Mouse (Mus musculus) kidney, postnatal 0 days (tissue): ENCODE data around the gene Elovl5. TPM values are rescaled to one million over a fixed set of nuclear protein-coding genes. Genes with fewer than 3 reads are reported as not detected.
A peak's percentile ranks its signal among the peaks of the same experiment; 100 is the strongest.

Experiments used
- ATAC-seq: fragments of 200-750 bp; cut with Nextera tagmentation; replicated peaks from 2 replicates; pipeline ENCODE4 v1.8.0; 2017; ENCODE audit warnings: low read depth, moderate number of reproducible peaks, moderate TSS enrichment, moderate library complexity; ENCODE audit not compliant: low FRiP score
- DNase-seq: peaks from one replicate; pipeline ENCODE4 v3.0.0-alpha.2; 2016; ENCODE audit warnings: low spot score
- H3K27ac ChIP-seq: fragments of 300-500 bp; sonication (generic); 2 replicates; pipeline ENCODE4 v1.5.1; 2014; ENCODE audit warnings: mild to moderate bottlenecking
- H3K27me3 ChIP-seq: fragments of 300-500 bp; sonication (generic); 2 replicates; pipeline ENCODE4 v1.6.1; 2014; ENCODE audit warnings: low read length, mixed read lengths; ENCODE audit not compliant: insufficient read depth
- H3K36me3 ChIP-seq: fragments of 300-500 bp; sonication (generic); 2 replicates; pipeline ENCODE4 v1.6.1; 2014; ENCODE audit warnings: low read length, mixed read lengths; ENCODE audit not compliant: insufficient read depth
- H3K4me1 ChIP-seq: fragments of 300-500 bp; sonication (generic); replicated peaks from 2 replicates; pipeline ENCODE4 v1.6.1; 2014; ENCODE audit warnings: antibody characterized with exemption, low read length, mixed read lengths; ENCODE audit not compliant: insufficient read depth
- H3K4me2 ChIP-seq: fragments of 300-500 bp; sonication (generic); 2 replicates; pipeline ENCODE4 v1.6.1; 2014; ENCODE audit warnings: mild to moderate bottlenecking, low read length, moderate library complexity, mixed read lengths
- H3K4me3 ChIP-seq: fragments of 300-500 bp; sonication (generic); replicated peaks from 2 replicates; pipeline ENCODE4 v1.5.1; 2014; ENCODE audit warnings: low read depth, low read length
- H3K9ac ChIP-seq: fragments of 300-500 bp; sonication (generic); 2 replicates; pipeline ENCODE4 v1.6.1; 2014; ENCODE audit warnings: low read depth, low read length
- H3K9me3 ChIP-seq: fragments of 300-500 bp; sonication (generic); replicated peaks from 2 replicates; pipeline ENCODE4 v1.6.1; 2016; ENCODE audit warnings: low read length, inconsistent platforms, mixed read lengths
- CTCF ChIP-seq: IDR thresholded peaks from 2 replicates; pipeline ENCODE4 v1.5.1; 2016; ENCODE audit warnings: antibody characterized with exemption, low read depth, mild to moderate bottlenecking, moderate library complexity
- WGBS: fragments of 180-500 bp; shearing (Covaris S2); extraction: QIAGEN DNeasy Blood & Tissue Kit; methylation state at CpG from one replicate; pipeline ENCODE4 v1.1.7; 2014; 5-methylcytosine and 5-hydroxymethylcytosine counted together
- polyA plus RNA-seq: library from polyadenylated mRNA; unstranded; fragments of >200 nt; fragmentation: Nextera tagmentation; extraction: Ambion mirVana; gene quantifications from 2 replicates; pipeline ENCODE4 v1.2.1, GENCODE M21; 2015

Gene Elovl5
- polyA plus RNA-seq, 1 experiment from 2014 or later: 60.5 TPM

GRCm38 (mm10) chr9:77931740-77932139, 14.6 kb downstream of the Elovl5 start:
- Histone ChIP-seq H3K9ac (no peak overlapping the region), H3K9me3 (no peaks in the 10 kb centered on the region), H3K27ac (no peak overlapping the region), H3K4me2 (no peak overlapping the region), H3K27me3 (no peaks in the 10 kb centered on the region), H3K36me3 (no peaks in the 10 kb centered on the region), H3K4me1 (peaks cover 7% of the 10 kb centered on the region; the same call in 1 of the 2 replicates), H3K4me3 (no peak overlapping the region)
- no peak for TF ChIP-seq CTCF
- no peak for DNase-seq
- 83% methylated on average over 5 of the region's 5 CpGs for WGBS
- ATAC-seq: no peak

- ATAC-seq (peak; percentile 77; the same call in 1 of the 2 replicates), DNase-seq (peak; percentile 4)
- Histone ChIP-seq H3K36me3 (no peaks in the 10 kb centered on the region), H3K9ac (no peak overlapping the region), H3K4me2 (no peak overlapping the region), H3K27me3 (no peaks in the 10 kb centered on the region), H3K9me3 (no peaks in the 10 kb centered on the region), H3K27ac (0 out of 2 replicates have a peak overlapping the region, but pooled peaks have one; percentile 48), H3K4me1 (peaks cover 13% of the 10 kb centered on the region), H3K4me3 (no peak overlapping the region)
- no peak for TF ChIP-seq CTCF
- WGBS: 53% methylated on average over 10 of the region's 10 CpGs
These were observed 18.9 kb downstream of the Elovl5 start for GRCm38 (mm10) chr9:77935818-77936611.

GRCm38 (mm10) chr9:77937875-77938274, 20.7 kb downstream of the Elovl5 start:
- H3K27ac ChIP-seq: no peak overlapping the region
- H3K9me3 ChIP-seq: no peaks in the 10 kb centered on the region
- H3K27me3 ChIP-seq: no peaks in the 10 kb centered on the region
- WGBS: 51% methylated on average over 11 of the region's 11 CpGs
- no peak overlapping the region for H3K4me2 ChIP-seq
- peaks cover 13% of the 10 kb centered on the region for H3K4me1 ChIP-seq
- DNase-seq (no peak), ATAC-seq (no peak)
- no peak overlapping the region for H3K9ac ChIP-seq
- no peak overlapping the region for H3K4me3 ChIP-seq
- TF ChIP-seq CTCF: no peak
- H3K36me3 ChIP-seq: no peaks in the 10 kb centered on the region

- Histone ChIP-seq H3K4me1 (peaks cover 13% of the 10 kb centered on the region), H3K9ac (no peak overlapping the region), H3K27ac (no peak overlapping the region), H3K4me2 (no peak overlapping the region), H3K4me3 (no peak overlapping the region), H3K27me3 (no peaks in the 10 kb centered on the region), H3K9me3 (no peaks in the 10 kb centered on the region), H3K36me3 (no peaks in the 10 kb centered on the region)
- peak; percentile 3 for DNase-seq
- WGBS: 43% methylated on average over 13 of the region's 13 CpGs
- ATAC-seq: peak; percentile 72; the same call in 1 of the 2 replicates
- TF ChIP-seq CTCF: no peak
These were observed 21.8 kb downstream of the Elovl5 start for GRCm38 (mm10) chr9:77938761-77939553.

GRCm38 (mm10) chr9:77939554-77939920, 22.4 kb downstream of the Elovl5 start:
- WGBS: 61% methylated on average over 5 of the region's 5 CpGs
- Histone ChIP-seq H3K9ac (no peak overlapping the region), H3K9me3 (no peaks in the 10 kb centered on the region), H3K27ac (no peak overlapping the region), H3K4me1 (peaks cover 13% of the 10 kb centered on the region), H3K36me3 (no peaks in the 10 kb centered on the region), H3K4me2 (no peak overlapping the region), H3K27me3 (no peaks in the 10 kb centered on the region), H3K4me3 (no peak overlapping the region)
- no peak for DNase-seq
- no peak for ATAC-seq
- no peak for TF ChIP-seq CTCF

- H3K9ac ChIP-seq: no peak overlapping the region
- H3K9me3 ChIP-seq: no peaks in the 10 kb centered on the region
- DNase-seq: no peak
- TF ChIP-seq CTCF: no peak
- no peak for ATAC-seq
- no peaks in the 10 kb centered on the region for H3K27me3 ChIP-seq
- H3K4me3 ChIP-seq: no peak overlapping the region
- peaks cover 17% of the 10 kb centered on the region for H3K4me1 ChIP-seq
- H3K4me2 ChIP-seq: no peak overlapping the region
- 57% methylated on average over 6 of the region's 6 CpGs for WGBS
- no peaks in the 10 kb centered on the region for H3K36me3 ChIP-seq
- no peak overlapping the region for H3K27ac ChIP-seq
These were observed 23.9 kb downstream of the Elovl5 start for GRCm38 (mm10) chr9:77941058-77941457.
